Mouse (Mus musculus): ENCODE measurements at regions not wholly inside any gene's neighbourhood (a gene's known extent, or its start where the extent isn't known, plus 50 kb on each side); places are given as distances from the start of the nearest gene placed in this dataset.

- no peak for DNase-seq (ENCODE audit: low read depth, low spot score)
Measured at GRCm38 (mm10) chr8:89444466-89444865, 400.5 kb upstream of the Sall1 start.

- no peak for DNase-seq (ENCODE audit: low read depth, low spot score)
Measured at GRCm38 (mm10) chr8:89439304-89439703, 395.3 kb upstream of the Sall1 start.

GRCm38 (mm10) chr8:89426969-89427368, 383.0 kb upstream of the Sall1 start:
- no peak for DNase-seq (ENCODE audit: low read depth, low spot score)

GRCm38 (mm10) chr8:89415287-89415686, 371.3 kb upstream of the Sall1 start:
- no peak for DNase-seq (ENCODE audit: low read depth, low spot score)

GRCm38 (mm10) chr8:89412500-89412899, 368.5 kb upstream of the Sall1 start:
- no peak for DNase-seq (ENCODE audit: low read depth, low spot score)

GRCm38 (mm10) chr8:89412046-89412445, 368.1 kb upstream of the Sall1 start:
- DNase-seq (ENCODE audit: low read depth, low spot score): no peak

GRCm38 (mm10) chr8:89406688-89407087, 362.7 kb upstream of the Sall1 start:
- DNase-seq (ENCODE audit: low read depth, low spot score): no peak

- no peak for DNase-seq (ENCODE audit: low read depth, low spot score)
Measured at GRCm38 (mm10) chr8:89404287-89404686, 360.3 kb upstream of the Sall1 start.

GRCm38 (mm10) chr8:89396673-89397072, 352.7 kb upstream of the Sall1 start:
- no peak for DNase-seq (ENCODE audit: low read depth, low spot score)

GRCm38 (mm10) chr8:89392749-89393148, 348.8 kb upstream of the Sall1 start:
- DNase-seq (ENCODE audit: low read depth, low spot score): no peak

- DNase-seq (ENCODE audit: low read depth, low spot score): no peak
Measured at GRCm38 (mm10) chr8:89388761-89389160, 344.8 kb upstream of the Sall1 start.

- DNase-seq (ENCODE audit: low read depth, low spot score): no peak
Measured at GRCm38 (mm10) chr8:89387295-89387694, 343.3 kb upstream of the Sall1 start.

- no peak for DNase-seq (ENCODE audit: low read depth, low spot score)
Measured at GRCm38 (mm10) chr8:89385028-89385427, 341.1 kb upstream of the Sall1 start.

- no peak for DNase-seq (ENCODE audit: low read depth, low spot score)
Measured at GRCm38 (mm10) chr8:89383781-89384180, 339.8 kb upstream of the Sall1 start.

GRCm38 (mm10) chr8:89382538-89383380, 338.8 kb upstream of the Sall1 start:
- no peak for DNase-seq (ENCODE audit: low read depth, low spot score)

GRCm38 (mm10) chr8:89380436-89380835, 336.5 kb upstream of the Sall1 start:
- DNase-seq (ENCODE audit: low read depth, low spot score): no peak

GRCm38 (mm10) chr8:89372761-89373160, 328.8 kb upstream of the Sall1 start:
- DNase-seq (ENCODE audit: low read depth, low spot score): no peak

GRCm38 (mm10) chr8:89371773-89372132, 327.8 kb upstream of the Sall1 start:
- no peak for DNase-seq (ENCODE audit: low read depth, low spot score)

GRCm38 (mm10) chr8:89370816-89371772, 327.1 kb upstream of the Sall1 start:
- no peak for DNase-seq (ENCODE audit: low read depth, low spot score)

- no peak for DNase-seq (ENCODE audit: low read depth, low spot score)
Measured at GRCm38 (mm10) chr8:89365430-89365829, 321.5 kb upstream of the Sall1 start.

- no peak for DNase-seq (ENCODE audit: low read depth, low spot score)
Measured at GRCm38 (mm10) chr8:89358411-89358810, 314.4 kb upstream of the Sall1 start.

- no peak for DNase-seq (ENCODE audit: low read depth, low spot score)
Measured at GRCm38 (mm10) chr8:89345547-89345946, 301.6 kb upstream of the Sall1 start.

- no peak for DNase-seq (ENCODE audit: low read depth, low spot score)
Measured at GRCm38 (mm10) chr8:89341686-89342085, 297.7 kb upstream of the Sall1 start.
